Mouse (Mus musculus): ENCODE measurements around the gene Prkag1. TPM values are rescaled to one million over a fixed set of nuclear protein-coding genes. Genes with fewer than 3 reads are reported as not detected.

Prkag1 gene
- polyA plus RNA-seq, 1 experiment, result not detected

DNA sequence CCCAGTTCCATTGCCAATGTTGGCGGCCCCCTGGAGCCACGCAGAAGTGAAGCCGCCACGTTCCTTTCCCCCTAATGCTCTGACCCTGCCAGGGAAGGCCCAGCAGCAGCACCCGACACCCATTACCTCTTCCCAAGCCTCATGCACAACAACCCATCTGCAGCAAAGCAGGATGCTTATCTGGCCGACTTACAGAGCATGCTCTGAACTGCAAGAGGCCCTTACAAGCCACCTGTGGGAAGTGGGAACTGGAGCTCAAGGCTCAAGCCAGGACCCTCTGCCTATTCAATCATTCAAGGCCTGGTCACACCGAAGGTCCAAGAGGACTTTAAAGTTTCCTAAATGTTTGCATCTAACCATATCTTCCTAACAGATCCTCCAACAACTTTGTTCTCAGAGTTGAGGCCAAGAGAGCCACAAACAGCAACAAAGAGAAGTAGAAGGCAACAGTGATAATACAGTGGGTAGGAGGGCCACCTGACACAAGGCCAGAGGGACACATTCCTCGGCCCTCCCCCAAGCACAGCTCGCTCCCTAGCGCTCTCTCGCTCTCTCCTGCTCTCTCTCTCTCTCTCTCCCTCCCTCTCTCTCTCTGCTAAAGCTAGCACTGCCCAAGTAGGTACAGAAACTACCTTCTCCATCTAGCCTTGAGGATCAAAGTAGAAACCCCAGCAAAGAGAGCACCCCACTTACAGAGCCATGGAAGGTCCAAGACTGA is 37.2 kb upstream of the Prkag1 start:
- no peak for TF ChIP-seq CTCF (IDR thresholded peaks at IDR 0.05; ENCODE audit: insufficient read depth, low read depth, low read length)
- TF ChIP-seq POLR2A (IDR thresholded peaks at IDR 0.05; ENCODE audit: insufficient read depth, low read depth, low read length), result no peak
- H3K4me3 ChIP-seq (ENCODE audit: insufficient read depth, low read depth, low read length), result peak overlapping the region; percentile 22
- WGBS, result 12% methylated on average over 11 of the region's 11 CpGs
- H3K4me1 ChIP-seq (ENCODE audit: control insufficient read depth, insufficient read depth, low read length), result peaks cover 18% of the 10 kb centered on the region
- H3K27ac ChIP-seq (ENCODE audit: insufficient read depth, low read depth, low read length), result no peak overlapping the region

DNA sequence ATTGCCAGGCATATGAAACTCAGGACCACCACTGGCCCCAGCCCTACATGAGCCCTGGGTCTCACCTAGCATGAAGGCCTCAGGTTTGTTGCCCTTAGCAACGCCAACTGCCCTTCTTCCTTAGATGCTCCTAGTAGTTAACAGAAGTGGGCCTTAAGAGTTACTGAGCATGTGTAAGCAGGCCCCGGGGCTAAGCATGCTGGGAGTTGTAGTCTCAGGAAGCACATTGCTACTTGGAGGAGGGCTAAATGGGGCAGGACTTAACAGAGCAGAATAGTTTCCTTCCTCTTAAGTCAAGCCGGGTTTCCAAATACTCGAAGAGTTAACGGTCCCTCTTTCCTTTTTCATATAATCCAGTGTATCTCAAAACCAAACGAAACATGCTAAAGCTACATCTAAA is 36.0 kb upstream of the Prkag1 start:
- H3K27ac ChIP-seq (ENCODE audit: insufficient read depth, low read depth, low read length), result no peak overlapping the region
- H3K4me3 ChIP-seq (ENCODE audit: insufficient read depth, low read depth, low read length), result no peak overlapping the region
- peaks cover 18% of the 10 kb centered on the region for H3K4me1 ChIP-seq (ENCODE audit: control insufficient read depth, insufficient read depth, low read length)
- WGBS, result 26% methylated on average over 6 of the region's 6 CpGs
- TF ChIP-seq POLR2A (IDR thresholded peaks at IDR 0.05; ENCODE audit: insufficient read depth, low read depth, low read length), result no peak
- no peak for TF ChIP-seq CTCF (IDR thresholded peaks at IDR 0.05; ENCODE audit: insufficient read depth, low read depth, low read length)

- no peak overlapping the region for H3K27ac ChIP-seq (ENCODE audit: insufficient read depth, low read depth, low read length)
- H3K4me3 ChIP-seq (ENCODE audit: insufficient read depth, low read depth, low read length), result no peak overlapping the region
- TF ChIP-seq POLR2A (IDR thresholded peaks at IDR 0.05; ENCODE audit: insufficient read depth, low read depth, low read length), result no peak
- 76% methylated on average over 5 of the region's 5 CpGs for WGBS
- H3K4me1 ChIP-seq (ENCODE audit: control insufficient read depth, insufficient read depth, low read length), result peaks cover 18% of the 10 kb centered on the region
Measured at GRCm38 (mm10) chr15:98866501-98866900, 35.2 kb upstream of the Prkag1 start.

DNA sequence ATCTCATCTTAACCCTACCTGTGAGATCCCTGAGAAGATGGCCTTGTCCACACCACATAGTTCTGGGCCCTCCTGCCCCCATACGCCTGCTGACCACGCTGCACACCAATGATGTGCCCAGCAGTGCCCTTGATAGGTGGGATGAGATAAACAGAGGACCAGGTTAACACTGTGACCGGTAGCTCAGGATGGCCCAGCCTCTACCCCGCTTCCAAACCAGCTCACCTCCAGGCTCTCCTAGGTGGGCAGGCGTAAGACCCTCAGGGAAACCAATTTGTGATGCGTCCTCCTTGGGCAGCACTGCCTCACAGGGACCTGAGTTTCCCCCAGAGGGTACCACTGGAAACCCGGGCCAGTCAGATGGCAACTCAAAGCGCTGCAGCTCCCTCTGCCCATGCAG is 34.5 kb upstream of the Prkag1 start:
- no peak overlapping the region for H3K27ac ChIP-seq (ENCODE audit: insufficient read depth, low read depth, low read length)
- H3K4me1 ChIP-seq (ENCODE audit: control insufficient read depth, insufficient read depth, low read length), result peaks cover 18% of the 10 kb centered on the region
- 96% methylated on average over 8 of the region's 8 CpGs for WGBS
- no peak overlapping the region for H3K4me3 ChIP-seq (ENCODE audit: insufficient read depth, low read depth, low read length)
- TF ChIP-seq POLR2A (IDR thresholded peaks at IDR 0.05; ENCODE audit: insufficient read depth, low read depth, low read length), result no peak

- no peak overlapping the region for H3K4me3 ChIP-seq (ENCODE audit: insufficient read depth, low read depth, low read length)
- TF ChIP-seq CTCF (IDR thresholded peaks at IDR 0.05; ENCODE audit: insufficient read depth, low read depth, low read length) (no peak), POLR2A (IDR thresholded peaks at IDR 0.05; ENCODE audit: insufficient read depth, low read depth, low read length) (no peak)
- 92% methylated on average over 6 of the region's 6 CpGs for WGBS
- no peak overlapping the region for H3K27ac ChIP-seq (ENCODE audit: insufficient read depth, low read depth, low read length)
- H3K4me1 ChIP-seq (ENCODE audit: control insufficient read depth, insufficient read depth, low read length), result peaks cover 18% of the 10 kb centered on the region
Measured at GRCm38 (mm10) chr15:98864951-98865350, 33.6 kb upstream of the Prkag1 start.

- no peak for TF ChIP-seq POLR2A (IDR thresholded peaks at IDR 0.05; ENCODE audit: insufficient read depth, low read depth, low read length)
- TF ChIP-seq CTCF (IDR thresholded peaks at IDR 0.05; ENCODE audit: insufficient read depth, low read depth, low read length), result no peak
- WGBS, result 90% methylated on average over 12 of the region's 12 CpGs
- Histone ChIP-seq H3K27ac (ENCODE audit: insufficient read depth, low read depth, low read length) (no peak overlapping the region), H3K4me3 (ENCODE audit: insufficient read depth, low read depth, low read length) (no peak overlapping the region), H3K4me1 (ENCODE audit: control insufficient read depth, insufficient read depth, low read length) (peaks cover 8% of the 10 kb centered on the region)
Measured at GRCm38 (mm10) chr15:98863451-98863958, 32.2 kb upstream of the Prkag1 start.

GRCm38 (mm10) chr15:98861701-98862410 is 30.5 kb upstream of the Prkag1 start:
- TF ChIP-seq CTCF (IDR thresholded peaks at IDR 0.05; ENCODE audit: insufficient read depth, low read depth, low read length) (no peak), POLR2A (IDR thresholded peaks at IDR 0.05; ENCODE audit: insufficient read depth, low read depth, low read length) (no peak)
- Histone ChIP-seq H3K4me1 (ENCODE audit: control insufficient read depth, insufficient read depth, low read length) (no peaks in the 10 kb centered on the region), H3K4me3 (ENCODE audit: insufficient read depth, low read depth, low read length) (no peak overlapping the region), H3K27ac (ENCODE audit: insufficient read depth, low read depth, low read length) (no peak overlapping the region)
- WGBS, result 84% methylated on average over 21 of the region's 21 CpGs

DNA sequence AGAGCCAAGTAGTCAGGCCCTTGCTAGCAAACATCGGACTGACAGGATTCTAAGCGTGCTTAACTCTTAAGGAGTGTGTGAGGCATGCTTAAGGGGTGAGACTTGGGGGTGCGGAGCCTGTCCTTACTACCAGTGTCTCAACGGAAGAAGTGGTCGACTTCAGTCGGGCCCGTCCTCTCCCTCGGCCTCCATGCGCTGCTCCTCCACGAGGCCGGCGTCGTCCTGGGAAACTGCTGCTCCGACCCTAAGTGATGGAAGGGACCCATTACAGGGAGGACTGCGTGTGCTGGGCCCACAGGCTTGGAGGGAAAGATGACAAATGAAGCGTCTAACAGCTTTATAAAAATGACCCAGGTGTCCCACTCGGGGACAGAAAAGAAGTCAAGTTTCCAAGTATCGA is 29.6 kb upstream of the Prkag1 start:
- H3K4me1 ChIP-seq (ENCODE audit: control insufficient read depth, insufficient read depth, low read length), result no peaks in the 10 kb centered on the region
- H3K27ac ChIP-seq (ENCODE audit: insufficient read depth, low read depth, low read length), result no peak overlapping the region
- no peak for TF ChIP-seq CTCF (IDR thresholded peaks at IDR 0.05; ENCODE audit: insufficient read depth, low read depth, low read length)
- no peak for TF ChIP-seq POLR2A (IDR thresholded peaks at IDR 0.05; ENCODE audit: insufficient read depth, low read depth, low read length)
- no peak overlapping the region for H3K4me3 ChIP-seq (ENCODE audit: insufficient read depth, low read depth, low read length)
- 94% methylated on average over 18 of the region's 18 CpGs for WGBS

- no peak overlapping the region for H3K27ac ChIP-seq (ENCODE audit: insufficient read depth, low read depth, low read length)
- H3K4me1 ChIP-seq (ENCODE audit: control insufficient read depth, insufficient read depth, low read length), result no peaks in the 10 kb centered on the region
- TF ChIP-seq CTCF (IDR thresholded peaks at IDR 0.05; ENCODE audit: insufficient read depth, low read depth, low read length), result no peak
- TF ChIP-seq POLR2A (IDR thresholded peaks at IDR 0.05; ENCODE audit: insufficient read depth, low read depth, low read length), result no peak
- H3K4me3 ChIP-seq (ENCODE audit: insufficient read depth, low read depth, low read length), result no peak overlapping the region
- 67% methylated on average over 9 of the region's 9 CpGs for WGBS
Measured at GRCm38 (mm10) chr15:98859319-98860043, 28.2 kb upstream of the Prkag1 start.

All from olfactory bulb, adult 2 months (tissue).